8 mouse cellular contexts compared by ENCODE assay signal in the genomic region with DNA sequence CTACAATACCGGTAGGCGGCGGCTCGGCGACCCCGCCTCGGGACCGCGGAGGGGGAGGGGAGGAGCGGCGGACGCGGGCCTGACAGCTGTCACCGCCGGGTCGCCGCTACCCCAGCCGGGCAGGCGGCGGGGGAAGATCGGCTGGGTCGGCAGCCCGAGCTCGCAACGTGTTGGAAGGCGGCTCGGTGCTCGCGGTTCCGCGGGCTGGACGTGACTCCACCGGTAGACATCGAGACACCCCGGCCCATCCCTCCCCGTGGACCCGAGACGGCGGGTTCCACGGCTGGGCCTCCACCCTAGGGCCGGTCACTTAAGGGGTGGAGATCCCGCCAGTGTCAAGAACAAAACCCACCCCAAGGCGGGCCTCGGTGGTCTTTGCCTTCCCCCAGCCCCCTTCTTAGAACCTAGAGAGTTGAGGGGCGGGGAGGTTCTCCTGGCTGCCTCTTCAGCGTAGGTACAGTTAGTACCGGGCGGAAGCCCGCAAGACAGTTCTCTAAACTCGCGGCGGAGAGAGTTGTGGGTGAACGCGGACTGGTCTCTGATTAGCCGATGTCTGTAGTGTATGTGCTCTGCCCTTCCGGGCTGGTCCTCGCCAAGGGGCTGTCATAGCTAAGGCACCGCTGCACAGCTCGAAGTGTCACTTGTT. TPM values are rescaled to one million over a fixed set of nuclear protein-coding genes. Genes with fewer than 3 reads are reported as not detected.
DNase-seq lines count a peak whose midpoint lies in the region; ATAC-seq and TF ChIP-seq lines count a peak whose summit lies in the region.

No protein-coding gene starts in this region.

- peak overlapping the region; percentile 64 for H3K4me2 ChIP-seq in embryonic facial prominence, embryonic 15.5 days (replicated peaks)
- H3K4me2 ChIP-seq in hindbrain, postnatal 0 days (ENCODE audit: low read depth, low read length), result peak overlapping the region; percentile 77
- H3K4me2 ChIP-seq in liver, embryonic 15.5 days, result peak overlapping the region; percentile 84

- H3K27ac ChIP-seq in cerebellum, adult 2 months (ENCODE audit: insufficient read depth, low read length), result peak overlapping the region; percentile 55
- H3K27ac ChIP-seq in ES-E14 (ENCODE audit: insufficient read depth, low read depth, low read length, poor library complexity, severe bottlenecking), result no peak overlapping the region
- peak overlapping the region; percentile 87 for H3K27ac ChIP-seq in embryonic facial prominence, embryonic 15.5 days (replicated peaks)
- peak overlapping the region; percentile 86 for H3K27ac ChIP-seq in hindbrain, postnatal 0 days
- H3K27ac ChIP-seq in liver, embryonic 15.5 days (replicated peaks), result peak overlapping the region; percentile 70

- H3K27me3 ChIP-seq in cerebellum, adult 2 months (ENCODE audit: control insufficient read depth, insufficient read depth, low read length), result no peaks in the 10 kb centered on the region
- H3K27me3 ChIP-seq in embryonic facial prominence, embryonic 15.5 days, result no peaks in the 10 kb centered on the region
- no peaks in the 10 kb centered on the region for H3K27me3 ChIP-seq in hindbrain, postnatal 0 days (ENCODE audit: insufficient read depth, low read length)
- H3K27me3 ChIP-seq in liver, embryonic 15.5 days, result no peaks in the 10 kb centered on the region

- peak; percentile 72 for ATAC-seq in embryonic facial prominence, embryonic 15.5 days (ENCODE audit: insufficient number of reproducible peaks, low FRiP score, low TSS enrichment, low read depth)
- ATAC-seq in hindbrain, postnatal 0 days, result peak; percentile 85
- ATAC-seq in liver, embryonic 15.5 days (ENCODE audit: insufficient read depth), result peak; percentile 66

- DNase-seq in cerebellum, adult 2 months, result no peak
- no peak for DNase-seq in cerebellum, adult 11 months
- DNase-seq in ES-E14 (ENCODE audit: low read depth, low spot score), result no peak
- DNase-seq in hindbrain, postnatal 0 days (ENCODE audit: low spot score), result peak; percentile 36
- peak; percentile 57 for DNase-seq in naive thymus-derived CD4-positive, alpha-beta T cell, adult 2 months (ENCODE audit: low read depth)
- no peak for DNase-seq in right cerebral cortex, adult 2 months (ENCODE audit: low spot score in 2 of 2)

- H3K4me1 ChIP-seq in cerebellum, adult 2 months (ENCODE audit: control insufficient read depth, insufficient read depth, low read length), result peaks cover 7% of the 10 kb centered on the region; the same call in 1 of the 2 replicates
- peaks cover 0 to 7% of the 10 kb centered on the region in 2 experiments; a peak in 2 of 4 replicates for H3K4me1 ChIP-seq in ES-E14 (ENCODE audit: control insufficient read depth in 2 of 2, insufficient read depth in 2 of 2, low read length in 2 of 2, poor library complexity in 1 of 2)
- peaks cover 12% of the 10 kb centered on the region for H3K4me1 ChIP-seq in embryonic facial prominence, embryonic 15.5 days
- peaks cover 8% of the 10 kb centered on the region; the same call in 1 of the 2 replicates for H3K4me1 ChIP-seq in hindbrain, postnatal 0 days (ENCODE audit: insufficient read depth, low read length)
- H3K4me1 ChIP-seq in liver, embryonic 15.5 days (replicated peaks), result peaks cover 40% of the 10 kb centered on the region

- no peaks in the 10 kb centered on the region for H3K36me3 ChIP-seq in ES-E14 (ENCODE audit: control insufficient read depth, insufficient read depth, low read length, poor library complexity, severe bottlenecking)
- peaks cover 4% of the 10 kb centered on the region; the same call in 1 of the 2 replicates for H3K36me3 ChIP-seq in embryonic facial prominence, embryonic 15.5 days
- peaks cover 12% of the 10 kb centered on the region; the same call in 1 of the 2 replicates for H3K36me3 ChIP-seq in hindbrain, postnatal 0 days (ENCODE audit: insufficient read depth, low read length)
- H3K36me3 ChIP-seq in liver, embryonic 15.5 days (replicated peaks), result peaks cover 14% of the 10 kb centered on the region

- no peaks in the 10 kb centered on the region for H3K9me3 ChIP-seq in ES-E14 (ENCODE audit: control insufficient read depth, insufficient read depth, low read depth, low read length)
- H3K9me3 ChIP-seq in embryonic facial prominence, embryonic 15.5 days (replicated peaks), result no peaks in the 10 kb centered on the region
- no peaks in the 10 kb centered on the region for H3K9me3 ChIP-seq in hindbrain, postnatal 0 days (ENCODE audit: low read length)
- no peaks in the 10 kb centered on the region for H3K9me3 ChIP-seq in liver, embryonic 15.5 days (replicated peaks)

- H3K9ac ChIP-seq in ES-E14 (ENCODE audit: insufficient read depth, low read depth, low read length, poor library complexity, severe bottlenecking), result peak overlapping the region; percentile 81
- H3K9ac ChIP-seq in embryonic facial prominence, embryonic 15.5 days, result peak overlapping the region; percentile 63
- H3K9ac ChIP-seq in hindbrain, postnatal 0 days (replicated peaks; ENCODE audit: low read length), result peak overlapping the region; percentile 84
- H3K9ac ChIP-seq in liver, embryonic 15.5 days, result peak overlapping the region; percentile 77

- WGBS in cerebellum, adult 2 months, result under 1% methylated on average over 58 of the region's 59 CpGs
- under 1% methylated on average over 57 of the region's 59 CpGs for WGBS in embryonic facial prominence, embryonic 15.5 days
- WGBS in hindbrain, postnatal 0 days, result under 1% methylated on average over 43 of the region's 59 CpGs
- under 1% methylated on average over 59 of the region's 59 CpGs for WGBS in liver, embryonic 15.5 days (ENCODE audit: insufficient replicate concordance)

- no peak for TF ChIP-seq CTCF in cerebellum, adult 2 months (IDR thresholded peaks at IDR 0.05; ENCODE audit: borderline replicate concordance, insufficient read depth, low read depth, low read length)
- TF ChIP-seq CTCF in hindbrain, postnatal 0 days (IDR thresholded peaks at IDR 0.05; ENCODE audit: low read depth), result 0 out of 2 replicates have a peak, but pooled peaks have one; percentile 2

- in situ Hi-C loops in ES-E14 (cut with MboI; ENCODE audit: low sequenced_read_pairs in 2 of 2, unreplicated experiment in 2 of 2), result no loop called here

- TF ChIP-seq POLR2A in cerebellum, adult 2 months (IDR thresholded peaks at IDR 0.05; ENCODE audit: borderline replicate concordance, insufficient read depth, low read length), result no peak

- peak overlapping the region; percentile 86 for H3K4me3 ChIP-seq in cerebellum, adult 2 months (replicated peaks; ENCODE audit: insufficient read depth, low read depth, low read length)
- H3K4me3 ChIP-seq in ES-E14 (ENCODE audit: insufficient read depth in 1 of 2, low read depth in 1 of 2, low read length in 2 of 2, poor library complexity in 1 of 2, severe bottlenecking in 1 of 2), result peak overlapping the region; percentile 92
- peak overlapping the region; percentile 92 for H3K4me3 ChIP-seq in embryonic facial prominence, embryonic 15.5 days (replicated peaks)
- H3K4me3 ChIP-seq in hindbrain, postnatal 0 days (ENCODE audit: low read length), result peak overlapping the region; percentile 97
- H3K4me3 ChIP-seq in liver, embryonic 15.5 days (replicated peaks), result peak overlapping the region; percentile 92

TF ChIP-seq in ES-E14, 5 proteins besides CTCF, POLR2A, EP300 and RAD21:
- TF ChIP-seq HCFC1 (IDR thresholded peaks at IDR 0.05; ENCODE audit: borderline replicate concordance, insufficient read depth, low read length) (no peak), MAFK (IDR thresholded peaks at IDR 0.05; ENCODE audit: insufficient read depth, low read depth, low read length) (no peak), ZNF384 (IDR thresholded peaks at IDR 0.05; ENCODE audit: low read depth, low read length) (no peak), ZC3H11A (IDR thresholded peaks at IDR 0.05; ENCODE audit: borderline replicate concordance, low read depth, low read length) (no peak), CHD2 (IDR thresholded peaks at IDR 0.05; ENCODE audit: low read depth, low read length) (no peak)

RNA-seq across cellular contexts. Expression of a gene that starts 3.5 kb away (rescaled TPM):
- polyA plus RNA-seq in cerebellum, adult 2 months (2012; rRNA removed), result 32.5 and 34.0 TPM in 2 replicates
- total RNA-seq in ES-E14 (2012; rRNA removed), result 4.2 and 8.1 TPM in 2 replicates
- 45.8 and 46.6 TPM in 2 replicates for polyA plus RNA-seq in embryonic facial prominence, embryonic 15.5 days (2015; fragmentation: Nextera tagmentation; extraction: Ambion mirVana)
- 19.2 and 22.9 TPM in 2 replicates for total RNA-seq in hindbrain, postnatal 0 days (2014; rRNA removed)
- 24.8 and 29.7 TPM in 2 replicates for polyA plus RNA-seq in hindbrain, postnatal 0 days (2015; fragmentation: Nextera tagmentation; extraction: Ambion mirVana)
- 12.0 and 12.9 TPM in 2 replicates for polyA plus RNA-seq in liver, embryonic 15.5 days (2015; fragmentation: Nextera tagmentation; extraction: Ambion mirVana)

RNA-seq across cellular contexts. Expression of a gene that starts 9.0 kb away (rescaled TPM):
- polyA plus RNA-seq in cerebellum, adult 2 months (2012; rRNA removed), result 1.1 TPM in 2 replicates
- total RNA-seq in ES-E14 (2012; rRNA removed), result 0.48 and 0.62 TPM in 2 replicates
- 21.5 and 21.6 TPM in 2 replicates for polyA plus RNA-seq in embryonic facial prominence, embryonic 15.5 days (2015; fragmentation: Nextera tagmentation; extraction: Ambion mirVana)
- 1.0 and 2.1 TPM in 2 replicates for total RNA-seq in hindbrain, postnatal 0 days (2014; rRNA removed)
- 1.2 and 1.5 TPM in 2 replicates for polyA plus RNA-seq in hindbrain, postnatal 0 days (2015; fragmentation: Nextera tagmentation; extraction: Ambion mirVana)
- 0.55 and 0.63 TPM in 2 replicates for polyA plus RNA-seq in liver, embryonic 15.5 days (2015; fragmentation: Nextera tagmentation; extraction: Ambion mirVana)

Comparison
In these comparisons a context has a peak if more than half of its experiments do, and no peak if none do; other contexts are left out.
1. DNase-seq: peak in hindbrain, postnatal 0 days (single experiment) and naive thymus-derived CD4-positive, alpha-beta T cell, adult 2 months (single experiment); none in cerebellum, adult 2 months (0 of 2), cerebellum, adult 11 months (single experiment), ES-E14 (single experiment) and right cerebral cortex, adult 2 months (0 of 2).
2. Peak in every context shown above with its lines, with median percentiles within 50 percentile points of each other: H3K4me3 ChIP-seq, H3K9ac ChIP-seq, ATAC-seq and H3K4me2 ChIP-seq.